Mouse (Mus musculus) layer of hippocampus, postnatal 14 days (tissue): ENCODE measurements around the gene Clic1. TPM values are rescaled to one million over a fixed set of nuclear protein-coding genes. Genes with fewer than 3 reads are reported as not detected.

Experiments
- total RNA-seq, 2 experiments: library from RNA; stranded (reverse); gene quantifications; 2 replicates each; pipeline ENCODE4 v1.2.3; 2021

Clic1 gene
- total RNA-seq, 2 experiments from 2014 or later = 11.7 to 14.8 TPM

Other genes starting within 250 kb of the Clic1 start
- gene Cyp21a1, start 245.4 kb upstream of the Clic1 start, total RNA-seq = not detected
- gene Stk19, start 213.0 kb upstream of the Clic1 start, total RNA-seq = 10 to 100 TPM; 59.6 to 62.9 TPM
- gene Dxo, start 212.9 kb upstream of the Clic1 start, total RNA-seq = 10 to 100 TPM; 35.9 to 39.3 TPM
- 10 to 100 TPM; 70.8 to 76.4 TPM for gene Skiv2l, start 199.8 kb upstream of the Clic1 start, total RNA-seq
- gene Nelfe, start 199.6 kb upstream of the Clic1 start, total RNA-seq = 10 to 100 TPM; 29.6 to 30.9 TPM
- gene Cfb, start 187.4 kb upstream of the Clic1 start, total RNA-seq = under 1 TPM in 1 of 2 experiments, not detected in 1; 0.23 TPM
- gene Zbtb12, start 170.5 kb upstream of the Clic1 start, total RNA-seq = 1 to 10 TPM; 6.4 to 8.1 TPM
- not detected for gene Gm20547, start 167.9 kb upstream of the Clic1 start, total RNA-seq
- gene C2, start 151.7 kb upstream of the Clic1 start, total RNA-seq = 1 to 10 TPM; 2.0 to 3.7 TPM
- gene Ehmt2, start 151.5 kb upstream of the Clic1 start, total RNA-seq = 100 to 1,000 TPM; 168 to 173 TPM
- gene Slc44a4, start 135.5 kb upstream of the Clic1 start, total RNA-seq = under 1 TPM; 0.18 to 0.38 TPM
- gene Neu1, start 118.7 kb upstream of the Clic1 start, total RNA-seq = 10 to 100 TPM; 31.9 to 32.9 TPM
- gene Hspa1b, start 90.7 kb upstream of the Clic1 start, total RNA-seq = 10 to 100 TPM; 12.5 TPM
- not detected for gene Gm20481, start 80.1 kb upstream of the Clic1 start, total RNA-seq
- 10 to 100 TPM; 12.4 to 13.1 TPM for gene Hspa1a, start 77.8 kb upstream of the Clic1 start, total RNA-seq
- under 1 TPM; 0.38 to 0.44 TPM for gene Hspa1l, start 77.3 kb upstream of the Clic1 start, total RNA-seq
- 10 to 100 TPM; 19.4 to 25.0 TPM for gene Lsm2, start 68.1 kb upstream of the Clic1 start, total RNA-seq
- 10 to 100 TPM; 52.9 to 55.9 TPM for gene Vars, start 49.0 kb upstream of the Clic1 start, total RNA-seq
- under 1 TPM; 0.14 to 0.21 TPM for gene Vwa7, start 33.4 kb upstream of the Clic1 start, total RNA-seq
- 1 to 10 TPM; 1.8 to 2.6 TPM for gene Sapcd1, start 21.9 kb upstream of the Clic1 start, total RNA-seq
- gene Msh5, start 3.2 kb upstream of the Clic1 start, total RNA-seq = 1 to 10 TPM in 1 of 2 experiments, under 1 TPM in 1; 0.79 to 1.9 TPM
- 10 to 100 TPM; 26.4 to 33.1 TPM for gene Ddah2, start 9.1 kb downstream of the Clic1 start, total RNA-seq
- gene Ly6g6c, start 15.4 kb downstream of the Clic1 start, total RNA-seq = not detected
- not detected for gene Mpig6b, start 16.2 kb downstream of the Clic1 start, total RNA-seq
- gene Ly6g6e, start 26.9 kb downstream of the Clic1 start, total RNA-seq = 1 to 10 TPM; 1.6 to 1.8 TPM
- gene Ly6g6d, start 28.1 kb downstream of the Clic1 start, total RNA-seq = 1 to 10 TPM; 1.2 to 2.6 TPM
- gene Ly6g6f, start 35.6 kb downstream of the Clic1 start, total RNA-seq = not detected
- gene Abhd16a, start 39.3 kb downstream of the Clic1 start, total RNA-seq = 10 to 100 TPM; 88.8 to 93.0 TPM
- not detected for gene Ly6g5c, start 58.3 kb downstream of the Clic1 start, total RNA-seq
- gene Ly6g5b, start 65.5 kb downstream of the Clic1 start, total RNA-seq = under 1 TPM; 0.67 to 0.74 TPM
- gene Gpank1, start 71.5 kb downstream of the Clic1 start, total RNA-seq = 10 to 100 TPM; 10.2 to 13.2 TPM
- gene Csnk2b, start 72.1 kb downstream of the Clic1 start, total RNA-seq = 100 to 1,000 TPM; 174 to 179 TPM
- 10 to 100 TPM; 20.8 to 26.1 TPM for gene D17H6S53E, start 76.4 kb downstream of the Clic1 start, total RNA-seq
- not detected for gene Apom, start 82.1 kb downstream of the Clic1 start, total RNA-seq
- 100 to 1,000 TPM; 289 TPM for gene Bag6, start 85.2 kb downstream of the Clic1 start, total RNA-seq
- gene Prrc2a, start 114.9 kb downstream of the Clic1 start, total RNA-seq = 100 to 1,000 TPM; 305 to 314 TPM
- gene Aif1, start 126.1 kb downstream of the Clic1 start, total RNA-seq = 10 to 100 TPM in 1 of 2 experiments, 1 to 10 TPM in 1; 9.9 to 10.4 TPM
- gene Lst1, start 138.5 kb downstream of the Clic1 start, total RNA-seq = 10 to 100 TPM in 1 of 2 experiments, 1 to 10 TPM in 1; 8.2 to 12.1 TPM
- 1 to 10 TPM in 1 of 2 experiments, under 1 TPM in 1; 0.55 to 1.0 TPM for gene Ltb, start 144.5 kb downstream of the Clic1 start, total RNA-seq
- gene Tnf, start 152.0 kb downstream of the Clic1 start, total RNA-seq = under 1 TPM in 1 of 2 experiments, not detected in 1; 0.31 TPM
- 1 to 10 TPM in 1 of 2 experiments, under 1 TPM in 1; 0.62 to 1.1 TPM for gene Lta, start 155.4 kb downstream of the Clic1 start, total RNA-seq
- not detected for gene Gm16181, start 170.9 kb downstream of the Clic1 start, total RNA-seq
- gene Atp6v1g2, start 183.7 kb downstream of the Clic1 start, total RNA-seq = 100 to 1,000 TPM; 485 to 488 TPM
- gene Nfkbil1, start 185.8 kb downstream of the Clic1 start, total RNA-seq = 10 to 100 TPM; 13.2 to 14.5 TPM
- 100 to 1,000 TPM; 234 to 244 TPM for gene Ddx39b, start 191.8 kb downstream of the Clic1 start, total RNA-seq
- 10 to 100 TPM; 14.5 to 14.8 TPM for gene H2-D1, start 212.8 kb downstream of the Clic1 start, total RNA-seq